Mouse (Mus musculus) heart, postnatal 0 days (tissue): ENCODE measurements at regions not wholly inside any gene's neighbourhood (a gene's known extent, or its start where the extent isn't known, plus 50 kb on each side); places are given as distances from the start of the nearest gene placed in this dataset.

Experiments used
- CTCF ChIP-seq: IDR thresholded peaks from 2 replicates; pipeline ENCODE4 v1.5.1; 2016; ENCODE audit warnings: antibody characterized with exemption, control low read depth, low read depth
- EP300 ChIP-seq: IDR thresholded peaks from 2 replicates; pipeline ENCODE4 v1.6.1; 2016; ENCODE audit warnings: antibody characterized with exemption, low read depth

- TF ChIP-seq CTCF: peak; percentile 33
- no peak for TF ChIP-seq EP300
Observed at GRCm38 (mm10) chr13:48726430-48726829, 63.6 kb downstream of the Barx1 start.
